Mouse (Mus musculus) embryo, embryonic 11 days (tissue): Measurements from ENCODE around the gene Gpr152.

ENCODE experiments used
- DNase-seq: peaks from one replicate; pipeline ENCODE4 v3.0.0-alpha.2; 2015

The Gpr152 gene

DNA sequence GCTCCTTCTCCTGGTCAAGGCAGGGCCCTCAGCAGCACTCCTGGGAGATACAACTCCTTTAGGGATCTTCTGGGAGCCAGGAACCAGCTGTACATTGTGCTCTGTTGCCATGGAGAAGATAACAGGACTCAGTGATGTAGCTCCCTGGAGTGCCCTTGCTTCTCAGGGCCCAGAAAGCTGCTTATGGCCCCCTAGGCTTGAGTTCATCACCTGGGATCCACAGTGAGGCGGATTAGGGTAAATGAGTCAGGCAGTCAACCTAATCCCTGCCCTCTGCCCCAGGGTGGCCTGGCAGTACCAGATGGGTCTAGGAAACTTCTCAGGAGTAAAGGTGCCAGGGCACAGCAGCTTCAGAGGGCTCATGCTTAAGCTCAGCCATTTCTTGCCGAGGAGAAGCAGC, at the start of gene Gpr152:
Gpr152 (plus strand) TSS at position 342 of the 400 bp plus-strand sequence.
- DNase-seq = no peak

DNA sequence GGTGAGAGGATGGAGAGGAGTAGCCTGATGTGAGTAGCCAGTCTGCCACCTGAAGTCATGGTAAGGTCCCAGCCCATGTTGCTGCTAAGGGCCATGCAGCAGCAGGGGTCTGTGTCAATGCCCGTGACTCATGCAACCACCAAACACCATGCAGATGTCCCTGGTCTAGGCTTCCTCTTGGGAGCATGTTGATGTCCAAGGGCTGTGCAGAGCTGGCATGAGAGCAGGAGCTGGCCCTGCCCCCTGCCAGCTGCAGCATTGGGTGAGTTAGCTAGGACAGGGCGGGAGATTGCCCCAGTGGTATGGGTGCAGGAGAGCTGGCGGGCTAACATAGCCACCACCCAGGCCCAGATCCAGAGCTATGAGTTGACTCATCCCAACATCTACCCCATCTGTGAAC, 49.1 kb upstream of the Gpr152 start:
- DNase-seq = no peak

DNA sequence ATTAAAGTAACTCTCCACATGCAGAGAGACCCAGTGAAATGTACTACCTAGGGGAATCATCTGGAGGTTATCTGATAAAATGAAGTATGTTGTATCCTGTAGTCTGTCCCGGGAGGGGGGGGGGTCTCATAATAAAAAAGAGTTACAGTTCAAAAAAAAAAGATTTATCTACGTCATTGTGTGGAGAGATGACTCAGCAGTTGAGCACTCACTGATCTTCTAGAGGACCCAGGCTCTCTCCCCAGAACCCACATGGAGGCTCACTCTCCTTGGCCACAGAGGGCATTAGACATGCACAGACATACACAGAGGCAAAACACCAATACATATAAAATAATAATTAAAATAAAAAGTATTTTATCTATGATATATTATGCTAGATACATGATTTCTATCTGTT, 48.2 kb upstream of the Gpr152 start:
- DNase-seq = no peak

DNA sequence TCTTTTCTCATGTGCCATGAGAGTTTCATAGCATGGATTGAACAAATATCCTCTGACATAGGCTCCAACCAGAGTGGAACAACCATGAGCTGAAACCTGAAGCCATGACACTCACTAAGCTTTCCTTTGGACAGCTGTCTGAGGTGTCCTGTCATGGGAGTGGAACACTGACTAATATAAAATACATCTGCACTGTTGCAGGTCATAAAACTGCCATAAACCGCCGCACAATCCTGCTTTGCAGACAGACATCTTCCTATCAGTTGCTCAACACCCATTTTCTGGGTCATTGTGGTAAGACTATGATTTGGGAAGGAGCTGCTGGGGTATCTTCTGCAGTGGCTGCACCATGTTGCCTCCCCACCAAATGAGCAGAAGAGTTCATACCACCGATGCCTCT, 46.8 kb upstream of the Gpr152 start:
- no peak for DNase-seq

DNA sequence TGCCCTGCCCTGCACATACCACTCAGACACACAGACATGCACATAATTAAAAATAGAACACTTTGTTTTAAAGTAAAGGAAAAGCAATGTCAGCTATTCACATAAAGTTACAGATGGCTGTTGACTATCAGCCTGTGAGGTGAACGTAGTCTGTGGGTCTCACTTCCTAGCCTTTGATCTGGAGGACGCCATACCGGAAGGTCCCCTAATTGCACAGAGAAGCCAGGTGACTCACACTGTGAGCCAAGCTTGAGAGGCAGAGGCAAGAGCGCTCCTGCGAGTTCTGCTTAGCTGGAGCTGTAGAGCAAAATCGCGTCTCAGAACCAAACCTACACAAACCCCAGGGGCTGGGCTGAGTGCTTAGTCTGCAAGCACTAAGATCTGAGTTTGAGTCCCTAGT, 45.8 kb upstream of the Gpr152 start:
- no peak for DNase-seq

DNA sequence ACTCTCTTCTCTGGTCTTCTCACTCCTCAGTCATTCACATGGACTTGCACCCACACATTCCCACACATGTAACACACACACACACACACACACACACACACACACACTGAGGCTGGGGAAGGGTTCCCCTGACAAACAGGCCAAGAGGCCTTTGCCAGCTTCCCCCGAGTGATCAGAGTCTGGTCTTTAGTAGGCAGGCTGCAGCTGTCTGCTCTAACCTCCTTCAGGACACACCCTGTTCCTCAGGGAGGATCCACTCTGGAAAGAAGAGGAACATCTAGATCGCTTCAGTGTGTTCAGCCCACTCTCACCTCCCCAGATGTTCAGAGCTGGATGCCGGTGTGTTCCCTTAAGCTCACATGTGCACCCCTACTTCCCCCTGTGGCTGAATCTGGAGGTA, 45.2 kb upstream of the Gpr152 start:
- no peak for DNase-seq

DNA sequence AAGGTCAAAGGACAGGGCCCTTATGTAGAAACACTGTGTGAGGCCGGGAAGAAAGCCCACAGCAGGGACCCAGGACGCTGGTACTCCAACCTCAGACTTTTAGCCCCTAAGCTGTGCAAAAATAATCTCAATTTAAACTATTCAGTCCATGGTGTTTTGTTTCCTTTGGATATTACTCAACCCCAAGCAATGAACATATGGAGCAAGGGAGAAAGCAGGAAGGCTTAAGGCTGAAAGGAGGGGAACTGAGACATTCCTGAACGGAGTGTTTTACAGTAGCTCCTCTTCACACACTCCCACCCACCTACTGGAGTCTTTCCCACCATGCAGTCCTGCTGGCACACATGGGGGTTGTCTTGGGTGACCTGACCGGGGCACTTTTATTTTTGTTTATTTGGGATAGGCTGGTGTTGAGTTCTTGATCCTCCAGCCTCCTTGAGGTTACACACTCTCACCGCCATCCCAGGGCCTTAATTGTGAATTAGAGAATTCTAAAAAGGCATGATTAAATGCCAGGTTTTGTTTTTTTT, 44.7 kb upstream of the Gpr152 start:
- no peak for DNase-seq

DNA sequence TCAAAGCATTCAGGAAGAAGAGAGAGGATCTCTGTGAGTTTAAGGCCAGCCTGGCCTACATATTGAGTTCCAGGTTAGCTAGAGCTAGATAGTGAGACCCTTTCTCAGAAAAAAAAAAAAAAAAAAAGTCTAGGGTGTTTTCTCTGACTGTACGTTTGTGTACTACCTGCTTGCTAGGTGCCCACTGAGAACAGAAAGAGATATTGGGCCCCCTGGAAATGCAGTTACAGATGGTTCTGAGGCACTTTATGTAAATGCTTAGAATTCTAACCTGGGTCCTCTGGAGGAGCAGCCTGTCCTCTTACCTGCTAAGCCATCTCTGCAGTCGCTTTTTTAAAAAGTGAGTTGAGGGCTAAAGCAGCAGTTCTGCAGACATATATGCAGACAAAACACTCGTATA, 43.8 kb upstream of the Gpr152 start:
- DNase-seq = no peak

DNA sequence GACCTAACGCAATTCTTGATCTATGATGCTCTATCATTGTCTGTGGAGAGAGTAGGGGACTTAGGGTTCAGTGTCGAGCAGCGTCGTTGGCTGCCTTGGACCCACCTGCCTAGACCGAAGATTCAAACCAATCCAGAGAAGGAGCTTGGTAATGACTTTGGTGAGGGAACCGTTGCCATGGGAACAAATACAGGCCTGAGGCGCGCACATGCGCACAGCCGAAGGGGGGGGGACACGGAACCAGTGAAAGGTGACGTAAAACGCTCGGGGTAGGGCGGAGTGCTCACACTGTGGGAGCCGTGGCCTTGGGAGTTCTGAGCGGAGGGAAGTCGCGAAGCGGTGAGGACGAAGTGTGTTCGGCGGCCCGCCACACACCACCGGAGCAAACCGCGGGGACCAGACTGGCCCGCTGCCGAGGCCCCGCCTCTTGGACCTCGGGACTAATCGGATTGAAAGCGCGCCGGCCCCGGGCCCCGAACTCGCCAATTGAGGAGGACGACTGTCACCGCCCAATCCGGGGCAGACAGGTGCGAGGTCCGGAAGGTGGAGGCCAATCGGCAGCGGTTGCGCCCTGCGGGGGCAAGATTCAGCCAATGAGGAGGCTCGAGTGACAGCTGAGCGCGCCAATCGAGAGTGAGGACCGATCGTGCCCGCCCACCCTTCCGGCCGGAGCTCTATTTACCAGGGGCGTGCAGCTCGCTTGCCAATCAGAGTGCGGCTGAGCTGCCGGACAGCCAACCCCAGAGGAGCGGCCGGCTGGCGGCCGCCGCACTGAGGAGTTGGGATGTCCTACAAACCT, 42.7 kb upstream of the Gpr152 start, which contains the start of gene Cdk2ap2:
Cdk2ap2 (plus strand) TSS at position 541 of the 799 bp plus-strand sequence.
- peak; percentile 98 for DNase-seq

DNA sequence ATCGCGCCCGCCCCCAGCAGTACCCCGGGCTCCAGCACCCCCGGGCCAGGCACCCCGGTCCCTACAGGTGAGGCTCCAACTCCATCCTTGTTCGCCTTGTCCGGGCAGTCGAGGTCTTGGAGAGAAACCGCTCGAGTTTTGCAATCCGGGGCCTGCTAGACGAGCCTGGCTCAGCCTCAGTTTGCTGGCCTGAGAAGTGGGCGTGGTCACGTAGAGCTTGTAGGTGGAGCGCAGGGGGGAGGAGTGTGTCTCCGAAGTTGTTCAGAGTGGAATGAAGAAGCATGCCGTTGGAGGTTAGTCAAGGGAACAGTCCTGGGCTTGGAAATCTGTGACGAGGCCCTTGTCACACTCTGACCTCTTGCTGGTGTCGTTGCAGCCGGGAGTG, 42.2 kb upstream of the Gpr152 start:
- DNase-seq = no peak

DNA sequence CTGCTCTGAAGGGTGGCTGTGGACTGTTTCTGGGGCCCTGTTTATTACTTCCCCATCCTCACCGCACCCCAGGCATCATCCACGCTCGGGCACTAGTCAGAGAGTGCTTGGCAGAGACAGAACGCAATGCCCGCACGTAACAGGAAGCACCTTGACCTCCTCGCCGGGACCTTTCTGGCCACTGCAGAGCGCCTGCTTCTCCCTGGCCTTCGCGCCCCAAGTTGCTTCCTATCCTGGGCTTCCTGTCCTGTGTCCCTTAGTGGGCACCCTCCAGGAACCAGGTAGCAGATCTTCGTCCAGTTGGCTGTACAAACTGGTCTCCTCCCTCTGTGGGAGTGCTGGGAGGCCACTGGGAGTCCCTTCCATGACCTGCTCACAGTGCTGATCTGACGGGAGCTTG, 41.2 kb upstream of the Gpr152 start:
- no peak for DNase-seq

DNA sequence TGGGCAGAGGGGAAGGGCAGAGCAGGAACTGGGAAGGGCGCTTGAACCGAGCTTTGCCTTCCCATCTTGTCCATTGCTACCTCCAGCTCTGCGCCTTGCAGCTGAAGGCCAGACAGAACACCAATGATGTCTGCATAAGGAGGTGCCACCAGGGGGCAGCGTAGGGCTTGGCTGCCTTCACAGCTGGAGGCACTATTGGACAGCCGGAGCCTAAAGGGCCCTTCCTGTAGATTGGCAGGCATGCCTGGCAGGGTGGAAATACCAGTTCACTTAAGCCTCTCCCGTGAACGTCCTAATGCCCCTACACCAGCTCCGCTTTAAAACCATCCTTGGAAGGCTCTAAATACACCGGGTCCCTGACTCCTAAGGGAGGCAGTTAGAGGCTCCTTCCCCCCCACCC, 40.5 kb upstream of the Gpr152 start:
- DNase-seq = peak; percentile 92

DNA sequence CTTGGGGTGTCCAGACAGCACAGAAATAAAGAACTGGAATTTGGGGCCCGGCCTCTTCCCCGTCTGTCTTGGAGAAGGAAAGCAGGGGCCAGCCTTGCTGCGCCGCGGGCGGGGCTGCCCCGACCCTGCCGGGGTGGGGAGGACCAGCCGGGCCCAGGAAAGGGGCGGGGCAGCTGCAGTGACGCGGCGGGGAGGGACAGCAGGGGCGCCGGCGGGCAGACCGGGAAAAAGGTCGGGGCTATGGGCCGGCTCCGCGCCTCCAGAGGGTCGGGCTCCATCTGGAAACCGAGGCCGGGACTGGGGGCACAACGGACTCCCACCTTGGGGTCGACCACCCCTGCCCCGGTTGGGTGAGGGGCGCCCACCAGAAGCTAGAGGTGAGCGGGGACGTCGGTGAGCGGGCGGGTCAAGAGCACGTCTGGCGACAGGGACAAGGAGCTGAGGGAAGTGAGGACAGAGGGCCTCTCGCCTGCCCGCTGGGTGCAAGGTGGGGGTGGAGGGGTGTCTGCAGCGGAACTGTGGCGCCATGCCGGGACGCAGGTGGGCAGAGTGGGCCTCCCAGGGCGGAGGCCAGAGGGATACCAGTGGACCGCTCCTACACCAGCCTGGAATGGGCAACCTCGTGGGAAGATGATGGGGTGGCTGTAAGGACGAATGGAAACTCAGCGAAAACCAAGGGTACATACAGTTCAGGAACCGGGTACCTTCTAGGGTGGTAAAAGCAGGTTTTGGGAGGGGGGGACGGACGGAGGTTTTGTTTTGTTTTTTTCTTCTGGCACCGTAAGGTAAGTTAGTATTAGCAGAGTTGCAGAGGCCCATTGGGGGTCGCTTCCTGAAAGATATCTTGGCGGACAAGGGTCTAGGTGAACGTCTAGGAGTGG, 39.5 kb upstream of the Gpr152 start, which contains the start of gene Pitpnm1:
Pitpnm1 (plus strand) TSS at position 162 of the 881 bp plus-strand sequence.
- peak; percentile 61 for DNase-seq

DNA sequence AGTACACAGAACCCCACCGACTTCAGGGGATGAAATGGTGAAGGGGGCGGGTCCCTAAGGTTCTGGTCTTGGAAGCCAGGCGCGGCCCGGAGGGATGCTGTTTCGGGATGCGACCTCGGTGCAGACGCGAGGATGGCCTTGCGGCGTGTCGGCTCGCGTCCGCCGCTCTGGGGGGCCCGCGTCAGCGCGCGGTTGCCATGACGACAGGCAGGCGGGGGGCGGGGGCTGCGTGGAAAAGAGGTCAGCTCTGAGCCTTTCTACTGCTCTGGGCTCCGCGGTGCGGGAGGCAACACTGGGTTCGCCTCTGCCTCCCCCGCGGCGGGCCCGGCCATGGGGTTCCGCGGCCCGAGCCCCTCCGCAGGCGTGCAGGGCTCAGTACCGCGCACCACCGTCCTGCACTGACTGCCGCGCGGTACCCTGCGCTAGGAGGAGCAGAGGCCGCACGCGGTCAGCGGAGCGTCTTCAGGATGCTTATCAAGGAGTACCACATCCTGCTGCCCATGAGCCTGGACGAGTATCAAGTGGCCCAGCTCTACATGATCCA, 38.8 kb upstream of the Gpr152 start:
- DNase-seq = peak; percentile 64

DNA sequence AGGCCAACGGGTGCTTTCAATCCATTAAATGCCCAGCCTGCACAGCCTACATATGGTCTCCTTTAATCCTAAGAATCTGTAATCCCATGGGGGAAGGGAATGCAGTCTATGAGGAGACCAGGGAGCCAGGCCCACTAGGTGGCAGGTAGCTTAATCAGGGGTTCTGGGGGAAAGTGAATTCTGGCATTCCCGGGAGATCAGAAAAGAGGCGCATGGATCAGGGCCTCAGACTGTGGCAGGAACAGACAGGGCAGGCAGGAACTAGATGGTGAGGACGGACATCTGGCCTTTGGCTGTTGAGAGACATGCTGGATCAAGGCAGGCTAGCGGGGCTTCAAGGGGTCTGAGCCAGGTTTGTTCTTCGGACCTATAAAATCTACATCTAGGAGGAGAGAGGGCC, 38.1 kb upstream of the Gpr152 start:
- DNase-seq = no peak

DNA sequence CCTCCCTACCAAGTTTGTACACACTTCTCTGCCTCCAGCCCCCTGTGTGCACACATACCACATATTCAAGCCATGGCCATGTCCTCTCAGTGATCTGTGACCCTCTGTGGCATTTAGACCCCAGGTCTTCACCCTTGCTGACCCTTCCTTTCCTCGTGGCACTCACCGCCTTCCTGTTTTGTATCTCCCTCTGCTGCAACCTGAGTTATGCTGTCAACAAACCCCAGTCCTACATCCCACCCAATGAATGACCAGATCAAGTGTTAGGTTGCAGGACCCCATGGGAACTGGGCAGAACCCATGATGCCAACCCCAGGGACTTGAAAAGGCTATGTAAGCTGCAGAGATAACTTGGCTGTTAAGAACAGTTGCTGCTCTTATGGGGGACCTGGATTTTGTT, 37.5 kb upstream of the Gpr152 start:
- no peak for DNase-seq

DNA sequence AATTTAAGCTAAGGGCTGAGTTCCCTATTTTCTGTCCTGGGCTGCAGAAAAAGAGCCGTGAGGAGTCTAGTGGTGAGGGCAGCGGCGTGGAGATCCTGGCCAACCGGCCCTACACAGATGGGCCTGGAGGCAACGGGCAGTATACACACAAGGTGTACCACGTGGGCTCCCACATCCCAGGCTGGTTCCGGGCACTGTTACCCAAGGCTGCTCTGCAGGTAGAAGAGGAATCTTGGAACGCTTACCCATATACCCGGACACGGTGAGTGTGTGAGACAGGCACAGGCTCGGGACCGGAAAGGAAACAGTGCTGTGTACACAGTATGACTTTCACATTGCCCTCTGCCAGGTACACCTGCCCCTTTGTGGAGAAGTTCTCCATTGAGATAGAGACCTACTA, 37.0 kb upstream of the Gpr152 start:
- DNase-seq = no peak

DNA sequence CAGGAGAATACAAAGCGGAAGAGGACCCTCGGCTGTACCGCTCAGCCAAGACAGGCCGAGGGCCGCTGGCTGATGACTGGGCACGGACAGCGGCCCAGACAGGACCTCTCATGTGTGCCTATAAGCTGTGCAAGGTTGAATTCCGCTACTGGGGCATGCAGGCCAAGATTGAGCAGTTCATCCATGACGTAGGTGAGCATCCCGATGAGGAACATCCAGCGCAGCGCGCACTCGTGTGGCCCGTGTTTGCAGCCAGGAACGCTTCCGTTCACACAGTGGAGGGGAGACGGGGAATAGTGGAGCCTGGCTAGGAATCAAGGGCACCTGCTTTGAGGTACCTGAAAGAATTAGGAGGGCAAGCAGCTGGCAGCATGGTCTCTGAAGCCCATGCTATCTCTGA, 36.3 kb upstream of the Gpr152 start:
- DNase-seq = no peak

DNA sequence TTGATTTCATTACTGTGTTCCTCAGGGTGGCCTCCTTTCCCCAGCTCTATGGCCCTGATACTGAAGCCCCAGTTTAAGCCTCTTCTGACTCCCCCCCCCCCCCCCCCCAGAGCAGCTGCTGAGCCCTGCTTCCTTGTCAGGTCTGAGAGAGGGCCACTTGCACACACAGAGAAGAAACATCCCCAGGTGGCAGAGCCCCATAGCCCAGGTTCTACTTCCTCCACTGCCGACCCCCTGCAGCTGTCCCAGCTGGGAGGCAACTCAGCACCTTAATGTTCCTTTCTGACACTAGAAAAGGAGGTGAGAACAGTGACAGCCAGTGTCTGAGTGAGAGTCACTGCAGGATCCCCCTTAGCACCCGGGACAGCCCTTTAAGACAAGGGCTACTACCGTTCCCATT, 35.8 kb upstream of the Gpr152 start:
- no peak for DNase-seq

DNA sequence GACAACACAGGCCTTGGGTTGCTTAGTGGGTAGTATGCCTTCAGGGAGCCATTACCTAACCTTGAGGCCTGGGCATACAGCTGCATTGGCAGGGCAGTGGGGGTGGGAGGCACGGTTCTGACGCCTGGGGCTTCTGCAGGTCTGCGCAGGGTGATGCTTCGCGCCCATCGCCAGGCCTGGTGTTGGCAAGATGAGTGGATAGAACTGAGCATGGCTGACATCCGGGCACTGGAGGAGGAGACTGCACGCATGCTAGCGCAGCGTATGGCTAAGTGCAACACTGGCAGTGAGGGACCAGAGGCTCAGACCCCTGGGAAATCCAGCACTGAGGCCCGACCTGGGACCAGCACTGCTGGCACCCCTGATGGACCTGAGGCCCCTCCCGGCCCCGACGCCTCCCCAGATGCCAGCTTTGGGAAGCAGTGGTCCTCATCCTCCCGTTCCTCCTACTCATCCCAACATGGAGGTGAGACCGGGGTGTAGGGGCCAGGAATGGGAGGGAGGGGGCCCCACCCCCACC, 34.9 kb upstream of the Gpr152 start:
- DNase-seq = no peak

DNA sequence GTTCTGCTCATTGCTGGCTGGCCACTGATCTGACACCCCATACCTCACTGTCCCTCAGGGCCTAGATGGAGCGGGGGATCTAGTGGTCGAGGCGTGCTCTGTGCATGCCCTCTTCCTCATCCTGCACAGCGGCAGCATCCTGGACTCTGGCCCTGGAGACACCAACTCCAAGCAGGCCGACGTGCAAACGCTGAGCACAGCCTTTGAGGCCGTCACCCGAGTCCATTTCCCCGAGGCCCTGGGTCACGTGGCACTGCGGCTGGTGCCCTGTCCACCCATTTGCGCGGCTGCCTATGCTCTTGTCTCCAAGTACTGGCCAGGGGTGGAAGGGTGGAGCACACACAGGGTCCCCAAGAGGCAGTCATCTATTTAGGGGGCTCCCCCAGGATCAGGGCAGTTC, 32.9 kb upstream of the Gpr152 start:
- no peak for DNase-seq

DNA sequence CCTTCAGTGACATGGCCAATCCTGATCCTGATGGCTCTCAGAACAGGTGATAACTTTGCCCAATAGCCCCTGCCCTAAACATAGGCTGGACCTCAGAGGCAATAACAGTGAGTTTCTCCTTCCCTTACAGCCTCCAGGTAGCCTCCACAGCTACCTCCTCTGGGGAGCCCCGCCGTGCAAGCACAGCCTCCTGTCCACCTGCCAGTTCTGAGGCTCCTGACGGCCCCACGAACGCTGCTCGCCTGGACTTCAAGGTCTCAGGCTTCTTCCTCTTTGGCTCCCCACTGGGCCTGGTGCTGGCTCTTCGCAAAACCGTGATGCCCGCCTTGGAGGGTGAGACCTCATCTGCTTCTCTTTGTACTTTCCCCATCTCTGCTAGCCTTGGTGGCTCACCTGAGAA, 31.1 kb upstream of the Gpr152 start:
- no peak for DNase-seq
